Mouse (Mus musculus): Measurements from ENCODE around the gene Zmynd12. TPM values are rescaled to one million over a fixed set of nuclear protein-coding genes. Genes with fewer than 3 reads are reported as not detected.

Zmynd12 gene
- total RNA-seq, 2 experiments from 2014 or later: not detected

- DNase-seq: no peak
Observed at GRCm38 (mm10) chr4:119447786-119448185, 25.2 kb downstream of the Zmynd12 start.

DNA sequence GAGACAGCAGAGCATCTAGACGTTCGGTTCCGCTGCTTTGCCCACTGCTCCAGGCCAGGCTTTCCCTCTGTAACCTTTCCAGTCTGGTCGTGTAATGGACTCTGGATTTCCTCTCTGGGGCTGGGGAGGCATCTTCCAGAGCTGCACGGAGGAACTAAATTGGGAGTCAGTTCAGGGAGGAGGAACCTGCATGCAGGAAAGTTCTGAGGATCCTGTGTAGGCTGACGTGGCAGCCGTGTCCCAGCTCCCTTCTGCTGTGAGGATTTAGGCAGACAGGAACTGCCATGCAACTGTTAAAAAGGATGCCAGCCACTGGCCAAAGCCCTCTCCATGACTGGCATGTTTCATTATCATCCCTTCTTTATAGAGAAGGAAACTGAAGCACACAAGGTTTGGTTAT, 27.8 kb downstream of the Zmynd12 start:
- no peak for DNase-seq

GRCm38 (mm10) chr4:119453128-119453527, 30.5 kb downstream of the Zmynd12 start:
- no peak for DNase-seq

DNA sequence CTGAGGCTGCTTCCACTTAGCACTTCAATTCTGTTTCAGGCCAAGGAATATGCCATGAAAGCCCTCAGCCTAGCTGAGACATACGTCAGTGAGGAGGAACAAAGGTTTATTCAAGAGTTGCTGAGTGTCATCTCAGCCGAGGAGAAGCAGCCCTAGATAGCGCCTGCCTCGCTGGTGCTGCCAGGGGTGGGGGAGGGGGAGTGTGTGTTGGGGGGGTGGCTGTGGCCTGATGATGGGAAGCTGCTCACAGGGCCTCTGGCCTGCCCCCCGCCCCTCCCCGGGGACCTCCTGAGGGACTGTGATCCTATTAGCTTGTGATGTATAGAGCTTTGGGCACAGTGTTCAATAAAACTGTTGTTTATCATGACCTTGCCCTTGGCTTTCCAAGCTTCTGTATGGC, 30.9 kb downstream of the Zmynd12 start:
- no peak for DNase-seq

DNA sequence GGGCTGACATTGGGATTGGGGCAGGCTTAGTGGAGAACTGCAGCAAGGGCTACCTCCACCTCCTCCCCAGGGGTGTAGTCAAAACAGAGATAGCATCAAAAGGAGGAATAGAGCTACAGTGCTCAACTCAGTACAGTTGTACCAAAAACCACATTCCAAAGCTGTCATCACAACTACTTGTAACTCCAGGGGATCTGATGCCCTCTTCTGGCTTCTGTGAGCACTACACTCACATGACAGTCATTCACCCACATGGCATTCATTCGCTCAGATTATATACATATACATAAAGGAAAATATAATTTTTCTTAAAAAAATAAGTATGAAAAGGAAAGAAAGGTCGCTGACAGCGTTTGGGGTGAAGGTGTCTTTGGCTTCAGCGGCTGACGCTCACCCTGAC, 37.7 kb downstream of the Zmynd12 start:
- DNase-seq: no peak

DNA sequence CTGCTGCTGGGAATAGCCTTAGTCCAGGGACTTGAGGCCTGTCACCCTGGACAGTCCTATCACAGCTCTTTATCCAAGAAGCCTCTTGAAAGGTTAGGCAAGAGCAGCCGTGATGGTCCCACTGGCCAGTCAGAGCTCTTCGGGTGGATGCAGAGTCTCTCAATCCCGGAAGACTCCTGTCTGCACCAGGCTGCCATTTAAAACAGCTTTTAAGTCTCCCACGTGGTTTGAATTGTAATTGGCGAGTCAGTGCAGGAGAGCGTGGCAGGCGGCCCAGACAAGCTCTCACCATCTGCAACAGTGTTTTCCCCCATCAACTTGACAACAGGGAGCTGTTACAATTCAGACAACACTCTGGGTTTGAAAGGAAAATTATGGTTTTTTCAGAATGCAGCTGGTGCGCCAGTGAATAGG, 38.1 kb downstream of the Zmynd12 start:
- DNase-seq: peak; percentile 50

DNA sequence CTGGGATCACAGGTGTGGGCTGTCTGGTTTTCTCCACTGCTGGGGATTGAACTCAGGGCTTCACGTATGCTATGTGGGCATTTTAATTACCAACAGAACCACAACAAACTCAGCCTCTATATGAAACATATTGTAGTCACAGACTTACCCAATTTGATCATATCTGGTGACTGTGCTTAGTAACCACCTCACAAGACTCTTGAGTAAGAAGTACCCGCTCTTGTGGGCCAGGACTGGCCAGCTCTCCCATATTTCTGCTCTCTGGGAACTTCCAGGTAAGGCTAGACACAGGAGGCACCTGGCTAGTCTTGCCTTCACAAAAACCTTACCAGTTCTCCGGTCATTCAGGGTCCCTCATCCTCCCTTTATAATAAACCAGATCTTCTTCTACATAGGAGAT, 39.8 kb downstream of the Zmynd12 start:
- DNase-seq: no peak

DNA sequence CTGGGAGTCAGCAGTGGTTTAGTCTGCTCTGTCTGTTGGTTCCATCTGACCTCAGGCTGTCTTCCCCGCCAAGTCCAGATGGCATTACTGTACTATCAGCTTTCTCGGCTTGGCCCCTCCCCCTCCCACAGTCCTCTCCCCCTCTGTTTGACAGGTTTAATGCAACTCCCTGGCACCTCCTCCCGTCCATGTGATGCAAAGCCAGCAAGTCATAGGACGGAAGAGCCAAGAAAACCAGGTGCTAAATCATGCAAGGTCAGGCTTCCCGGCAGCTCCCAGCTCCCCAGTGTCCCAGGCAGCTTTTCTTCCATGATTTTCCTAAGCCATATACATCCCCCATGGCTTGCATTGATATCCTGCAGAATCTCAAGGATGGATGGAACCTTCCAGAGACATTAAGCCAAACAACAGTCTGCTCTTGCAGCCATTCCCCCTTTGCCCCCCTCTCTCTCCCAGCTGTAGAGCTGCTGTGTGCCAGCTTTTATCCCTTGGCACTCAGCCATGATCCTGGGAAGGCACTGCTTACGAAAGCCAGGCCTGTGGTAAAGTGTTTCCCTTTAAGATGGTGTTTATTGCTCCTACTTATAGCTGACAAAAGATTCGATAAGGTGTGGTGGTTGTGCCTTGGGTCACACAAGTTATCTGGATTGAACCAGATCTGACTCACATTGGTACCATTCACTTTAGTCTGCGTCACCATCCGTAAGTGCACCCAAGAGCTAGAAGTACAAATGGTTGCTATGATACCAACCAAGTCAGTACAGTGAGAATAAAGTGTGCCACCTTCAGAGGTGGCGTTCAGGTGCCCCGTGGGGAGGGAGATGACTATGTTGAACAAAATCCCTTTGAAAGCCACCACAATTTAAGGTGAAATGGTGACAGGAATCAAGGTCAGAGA, 40.5 kb downstream of the Zmynd12 start:
- DNase-seq: peak; percentile 72

DNA sequence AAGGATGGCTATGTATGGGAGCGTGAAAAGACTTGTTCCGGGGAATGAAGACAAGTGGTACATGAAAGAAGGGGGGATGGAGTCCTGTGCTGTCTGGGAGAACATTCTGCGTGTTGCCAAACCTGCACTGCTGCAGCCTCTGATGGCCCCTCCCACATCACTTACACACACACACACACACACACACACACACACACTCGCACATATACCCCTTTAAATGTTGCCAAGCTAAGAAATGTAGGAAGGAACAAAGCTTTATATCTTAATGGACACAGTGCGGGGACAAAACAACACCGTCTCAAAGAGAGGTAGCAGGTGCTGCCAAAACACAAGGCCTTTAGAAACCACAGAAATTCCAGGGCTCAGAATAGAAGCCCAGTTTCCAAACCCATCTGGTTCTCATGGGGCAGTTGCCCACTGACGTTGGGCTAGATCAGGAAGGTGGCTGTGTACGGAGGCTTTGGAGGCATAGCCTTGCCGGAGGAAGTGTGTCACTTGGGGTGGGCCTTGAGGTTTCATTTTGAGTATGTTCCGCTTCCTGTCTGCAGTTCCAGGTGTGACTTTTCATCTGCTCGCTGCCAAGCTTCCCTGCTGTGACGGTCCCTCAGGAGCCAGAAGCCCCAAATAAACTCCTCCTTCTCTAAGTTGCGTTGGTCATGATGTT, 41.3 kb downstream of the Zmynd12 start:
- no peak for DNase-seq

- DNase-seq: no peak
Observed at GRCm38 (mm10) chr4:119465841-119466240, 43.2 kb downstream of the Zmynd12 start.

DNA sequence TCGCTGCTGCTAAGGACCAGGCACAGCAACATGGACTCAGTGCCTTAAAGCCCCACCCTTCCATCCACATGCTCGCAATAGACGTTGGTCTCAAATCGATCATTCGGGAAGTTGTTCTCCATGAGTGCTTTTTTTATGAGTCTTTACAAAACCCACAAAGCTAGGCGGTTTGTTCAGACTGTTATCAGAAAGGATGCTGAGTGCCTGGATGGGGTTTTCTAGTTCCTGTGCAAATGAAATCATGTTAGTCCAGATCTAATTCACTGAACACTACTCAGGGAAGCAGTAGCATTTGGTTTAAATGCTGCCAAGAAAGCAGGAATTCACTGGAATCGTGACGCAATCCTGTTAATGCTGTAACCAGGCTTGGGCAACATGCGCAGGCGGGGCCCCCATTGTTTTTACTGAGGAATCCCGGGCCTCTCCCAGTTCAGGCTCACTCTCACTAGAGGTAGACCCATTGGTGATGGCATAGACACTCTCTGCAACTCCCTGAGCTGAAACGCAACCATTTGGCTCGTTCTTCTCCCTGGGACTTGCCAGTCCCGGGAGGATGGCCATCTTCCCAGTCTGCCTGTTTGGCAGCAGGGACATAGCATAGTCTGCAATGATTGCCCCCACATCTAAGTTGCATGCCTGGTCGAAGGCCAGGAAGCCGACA, 45.2 kb downstream of the Zmynd12 start:
- DNase-seq: peak; percentile 36

- DNase-seq: no peak
Observed at GRCm38 (mm10) chr4:119472545-119472944, 49.9 kb downstream of the Zmynd12 start.

- no peak for DNase-seq
Observed at GRCm38 (mm10) chr4:119473150-119473549, 50.5 kb downstream of the Zmynd12 start.

GRCm38 (mm10) chr4:119483051-119483450, 60.4 kb downstream of the Zmynd12 start:
- no peak for DNase-seq

DNA sequence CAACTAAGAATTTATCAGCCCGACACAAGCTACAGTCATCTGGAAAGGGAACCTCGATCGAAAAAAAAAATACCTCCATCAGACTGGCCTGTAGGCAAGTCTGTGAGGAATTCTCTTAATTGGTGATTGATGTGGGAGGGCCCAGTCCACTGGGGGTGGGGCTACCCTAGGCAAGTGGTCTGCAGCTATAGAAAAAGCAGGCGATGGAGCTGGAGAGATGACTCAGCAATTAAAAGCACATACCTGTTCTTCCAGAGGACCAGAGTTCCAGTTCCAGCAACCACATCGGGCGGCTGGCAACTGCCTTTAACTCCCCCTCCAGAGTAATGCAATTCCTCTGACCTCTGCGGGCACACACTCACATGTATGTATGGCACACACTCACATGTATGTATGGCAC, 62.3 kb downstream of the Zmynd12 start:
- no peak for DNase-seq

- no peak for DNase-seq
Observed at GRCm38 (mm10) chr4:119489666-119490065, 67.1 kb downstream of the Zmynd12 start.

DNA sequence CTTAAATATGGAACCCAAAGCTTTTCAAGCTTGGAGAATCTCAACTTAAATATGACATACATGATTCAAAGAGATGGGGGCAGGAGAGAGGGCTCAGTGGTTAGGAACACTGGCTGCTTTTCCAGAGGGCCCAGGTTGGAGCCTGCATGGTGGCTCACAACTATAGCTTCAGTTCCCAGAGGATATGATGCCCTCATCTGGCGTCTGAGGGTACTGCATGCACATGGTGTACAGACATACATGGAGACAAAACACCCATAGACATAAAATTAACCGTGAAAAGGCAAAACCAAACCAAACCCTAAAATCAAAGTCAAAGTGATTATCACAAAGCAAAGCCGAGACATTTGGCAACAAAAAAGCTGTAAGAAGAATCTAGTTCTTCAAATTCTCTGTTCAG, 68.2 kb downstream of the Zmynd12 start:
- no peak for DNase-seq

DNA sequence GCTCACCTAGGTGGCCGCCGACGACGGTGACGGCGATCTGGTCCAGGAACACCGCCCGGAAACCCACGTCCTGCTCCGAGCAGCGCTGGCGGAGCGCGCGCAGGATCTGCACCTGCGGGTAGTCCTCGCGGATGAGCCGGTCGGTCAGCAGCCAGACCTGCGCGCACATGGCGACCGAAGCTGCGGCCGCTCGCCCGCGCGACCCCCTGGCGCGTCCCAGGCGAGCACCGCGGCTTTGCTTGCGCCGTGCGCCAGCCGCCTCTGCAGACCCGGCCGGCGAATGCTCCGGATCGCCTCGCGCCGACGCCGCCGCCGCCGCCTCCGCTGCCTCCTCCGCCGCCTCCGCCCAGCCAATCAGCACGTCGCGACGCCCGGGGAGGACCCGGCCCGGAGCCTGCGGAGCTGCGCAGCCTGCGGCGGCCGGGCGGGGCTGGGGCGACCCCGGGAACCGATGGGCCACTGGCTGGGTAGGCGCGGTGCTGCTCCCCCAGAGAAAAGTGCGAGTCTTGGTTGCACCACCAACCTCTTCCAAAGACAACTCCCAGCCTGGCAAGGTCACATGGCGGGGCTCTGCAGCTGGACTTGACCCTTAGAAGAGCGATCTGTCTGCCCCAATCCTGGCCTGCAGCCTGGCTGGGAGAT, 69.8 kb downstream of the Zmynd12 start, which contains the start of gene Rimkla:
Gene Rimkla (minus strand): TSS at position 338 of the 642 bp plus-strand sequence.
- DNase-seq: peak; percentile 63

DNA sequence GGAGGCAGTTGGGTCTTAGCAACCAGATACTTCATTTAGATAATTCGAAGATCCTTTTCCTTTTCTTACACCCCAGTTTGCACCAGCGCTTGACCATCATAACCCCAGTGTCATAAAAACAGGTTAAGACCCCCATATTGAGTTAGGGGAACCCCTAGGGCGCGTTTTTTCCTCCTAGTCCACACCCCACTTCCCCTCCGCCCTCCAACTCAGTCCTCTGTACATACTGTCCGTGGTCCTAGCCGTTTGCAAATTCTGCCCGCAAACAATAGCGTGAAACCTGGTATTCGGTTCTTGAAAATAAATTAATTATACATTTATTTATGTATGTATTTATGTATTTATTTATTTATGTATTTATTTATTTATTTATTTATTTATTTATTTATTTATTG, 70.3 kb downstream of the Zmynd12 start:
- no peak for DNase-seq

- DNase-seq: no peak
Observed at GRCm38 (mm10) chr4:119498319-119498848, 75.8 kb downstream of the Zmynd12 start.

DNA sequence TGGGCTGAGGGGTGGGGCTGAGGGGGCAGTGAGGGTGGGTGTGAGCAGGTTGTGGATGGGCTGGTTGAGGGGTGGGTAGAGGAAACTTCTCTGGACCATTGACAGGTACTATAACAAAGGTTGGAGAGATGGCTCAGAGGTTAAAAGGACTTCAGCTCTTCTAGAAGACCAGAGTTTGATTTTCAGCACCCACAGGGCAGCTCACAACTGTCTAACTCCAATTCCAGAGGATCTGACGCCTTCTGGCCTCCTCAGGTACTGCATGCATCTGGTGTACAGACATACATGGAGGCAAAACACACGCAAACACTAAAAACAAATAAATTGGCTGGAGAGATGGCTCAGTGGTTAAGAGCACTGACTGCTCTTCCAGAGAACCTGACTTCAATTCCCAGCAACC, 89.0 kb downstream of the Zmynd12 start:
- DNase-seq: no peak

DNA sequence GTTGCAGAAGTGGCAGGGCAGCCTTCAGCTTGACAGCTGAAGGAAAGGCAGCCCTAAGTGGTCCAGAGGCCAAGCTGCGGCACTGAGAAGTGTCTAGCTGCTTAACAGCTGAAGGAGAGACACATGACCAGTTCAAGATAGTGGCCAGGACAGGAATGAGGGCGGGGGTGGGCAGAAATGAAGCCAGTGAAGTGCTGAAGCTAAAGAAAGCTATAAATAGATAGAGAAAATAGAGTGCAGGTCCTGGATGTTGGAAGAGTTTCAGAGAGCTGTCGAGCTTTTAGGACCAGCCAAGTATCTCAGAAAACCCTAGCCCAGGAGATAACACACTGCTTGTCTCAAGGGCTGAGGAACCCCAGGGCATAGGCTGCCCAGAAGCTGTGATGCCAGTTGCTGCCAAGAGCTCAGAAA, 90.1 kb downstream of the Zmynd12 start:
- no peak for DNase-seq
